Mouse (Mus musculus) kidney, embryonic 14.5 days (tissue): ENCODE measurements around the gene Tmem251. TPM values are rescaled to one million over a fixed set of nuclear protein-coding genes. Genes with fewer than 3 reads are reported as not detected.

Experiments used
- ATAC-seq: fragments of 200-750 bp; cut with Nextera tagmentation; 2 replicates; pipeline ENCODE4 v1.8.0; 2017; ENCODE audit warnings: moderate number of reproducible peaks, mild to moderate bottlenecking, moderate TSS enrichment, moderate library complexity; ENCODE audit not compliant: low FRiP score, low TSS enrichment
- H3K27ac ChIP-seq: fragments of 300-500 bp; sonication (generic); 2 replicates; pipeline ENCODE4 v1.5.1; 2014; ENCODE audit warnings: low read depth, mild to moderate bottlenecking, low read length, moderate library complexity, mixed read lengths
- H3K27me3 ChIP-seq: fragments of 300-500 bp; sonication (generic); 2 replicates; pipeline ENCODE4 v1.6.1; 2014; ENCODE audit warnings: mild to moderate bottlenecking, low read length; ENCODE audit not compliant: control insufficient read depth, insufficient read depth
- H3K36me3 ChIP-seq: fragments of 300-500 bp; sonication (generic); 2 replicates; pipeline ENCODE4 v1.6.1; 2014; ENCODE audit warnings: low read length, mixed read lengths; ENCODE audit not compliant: control insufficient read depth, insufficient read depth
- H3K4me1 ChIP-seq: fragments of 300-500 bp; sonication (generic); 2 replicates; pipeline ENCODE4 v1.6.1; 2014; ENCODE audit warnings: low read length, mixed read lengths; ENCODE audit not compliant: control insufficient read depth, insufficient read depth
- H3K4me2 ChIP-seq: fragments of 300-500 bp; sonication (generic); replicated peaks from 2 replicates; pipeline ENCODE4 v1.6.1; 2014; ENCODE audit warnings: low read depth, mild to moderate bottlenecking, low read length
- H3K4me3 ChIP-seq: fragments of 300-500 bp; sonication (generic); 2 replicates; pipeline ENCODE4 v1.5.1; 2014; ENCODE audit warnings: mild to moderate bottlenecking, low read length
- H3K9ac ChIP-seq: fragments of 300-500 bp; sonication (generic); 2 replicates; pipeline ENCODE4 v1.6.1; 2014; ENCODE audit warnings: low read depth, mild to moderate bottlenecking, low read length, moderate library complexity
- H3K9me3 ChIP-seq: fragments of 300-500 bp; sonication (generic); 2 replicates; pipeline ENCODE4 v1.6.1; 2016; ENCODE audit warnings: low read length; ENCODE audit not compliant: control insufficient read depth
- WGBS: fragments of 180-500 bp; shearing (Covaris S2); extraction: QIAGEN DNeasy Blood & Tissue Kit; methylation state at CpG from one replicate; pipeline ENCODE4 v1.1.7; 2014; 5-methylcytosine and 5-hydroxymethylcytosine counted together
- polyA plus RNA-seq: library from polyadenylated mRNA; unstranded; fragments of >200 nt; fragmentation: Nextera tagmentation; extraction: Ambion mirVana; gene quantifications from 2 replicates; pipeline ENCODE4 v1.2.1, GENCODE M21; 2014

Gene Tmem251
- polyA plus RNA-seq, 1 experiment from 2014 or later: 12.1 TPM

GRCm38 (mm10) chr12:102722966-102723365 is 20.6 kb upstream of the Tmem251 start:
- Histone ChIP-seq H3K36me3 (no peaks in the 10 kb centered on the region), H3K9ac (no peak overlapping the region), H3K9me3 (no peaks in the 10 kb centered on the region), H3K27me3 (no peaks in the 10 kb centered on the region), H3K4me1 (no peaks in the 10 kb centered on the region), H3K4me3 (no peak overlapping the region), H3K27ac (0 out of 2 replicates have a peak overlapping the region, but pooled peaks have one; percentile 24), H3K4me2 (no peak overlapping the region)
- ATAC-seq: no peak
- 50% methylated on average over 8 of the region's 8 CpGs for WGBS

- Histone ChIP-seq H3K27ac (no peak overlapping the region), H3K9ac (no peak overlapping the region), H3K4me3 (no peak overlapping the region), H3K36me3 (no peaks in the 10 kb centered on the region), H3K4me1 (no peaks in the 10 kb centered on the region), H3K9me3 (no peaks in the 10 kb centered on the region), H3K4me2 (no peak overlapping the region), H3K27me3 (no peaks in the 10 kb centered on the region)
- WGBS: 74% methylated on average over 6 of the region's 6 CpGs
- no peak for ATAC-seq
Measured at GRCm38 (mm10) chr12:102723861-102724260, 19.7 kb upstream of the Tmem251 start.

DNA sequence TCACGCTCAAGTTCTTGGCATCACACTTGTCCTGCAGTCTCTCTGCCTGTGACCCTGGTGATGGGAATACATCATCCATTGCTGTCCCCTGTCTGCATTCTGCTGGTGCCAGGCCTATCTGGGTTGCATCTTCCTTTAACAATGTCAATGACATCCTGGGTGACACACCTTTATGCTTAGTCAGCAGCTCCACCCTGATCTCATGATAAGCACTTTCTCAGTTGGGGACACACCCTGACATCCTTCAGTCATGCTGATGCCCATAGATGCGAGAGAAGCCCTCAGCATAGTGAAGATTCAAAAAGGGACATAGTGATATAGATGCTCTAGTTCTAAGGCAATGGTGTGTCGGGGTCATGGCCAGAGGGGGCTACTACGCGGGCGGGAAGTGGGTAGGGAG is 18.4 kb upstream of the Tmem251 start:
- H3K9me3 ChIP-seq: no peaks in the 10 kb centered on the region
- 95% methylated on average over 6 of the region's 6 CpGs for WGBS
- H3K9ac ChIP-seq: no peak overlapping the region
- H3K36me3 ChIP-seq: no peaks in the 10 kb centered on the region
- H3K4me3 ChIP-seq: no peak overlapping the region
- H3K4me1 ChIP-seq: peaks cover 4% of the 10 kb centered on the region; the same call in 1 of the 2 replicates
- H3K4me2 ChIP-seq: no peak overlapping the region
- H3K27me3 ChIP-seq: no peaks in the 10 kb centered on the region
- no peak for ATAC-seq
- no peak overlapping the region for H3K27ac ChIP-seq

DNA sequence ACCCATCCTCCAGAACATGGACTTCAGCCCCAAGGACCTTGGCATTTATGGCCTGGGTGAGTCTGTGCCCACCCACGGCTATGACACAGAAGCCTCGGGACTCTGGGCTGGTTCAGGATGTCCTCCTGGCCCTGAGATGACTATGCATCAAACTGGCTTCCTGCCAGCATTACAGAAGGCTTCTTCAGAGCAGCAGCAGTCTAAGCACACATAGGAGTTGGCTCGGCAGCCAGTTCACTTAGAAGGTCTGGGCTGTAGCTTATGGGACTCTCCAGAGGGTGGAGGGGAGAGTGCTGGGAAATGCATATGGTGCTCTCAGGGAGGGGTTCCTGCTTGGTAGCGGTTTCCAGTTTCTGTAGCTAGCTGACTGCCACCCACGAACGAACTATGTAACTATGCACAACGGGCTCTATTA is 17.8 kb upstream of the Tmem251 start:
- peaks cover 7% of the 10 kb centered on the region; the same call in 1 of the 2 replicates for H3K4me1 ChIP-seq
- H3K9me3 ChIP-seq: no peaks in the 10 kb centered on the region
- H3K27me3 ChIP-seq: no peaks in the 10 kb centered on the region
- H3K9ac ChIP-seq: no peak overlapping the region
- H3K4me2 ChIP-seq: no peak overlapping the region
- H3K4me3 ChIP-seq: no peak overlapping the region
- ATAC-seq: no peak
- no peaks in the 10 kb centered on the region for H3K36me3 ChIP-seq
- 77% methylated on average over 7 of the region's 7 CpGs for WGBS
- no peak overlapping the region for H3K27ac ChIP-seq

GRCm38 (mm10) chr12:102729855-102730797 is 13.4 kb upstream of the Tmem251 start:
- Histone ChIP-seq H3K4me1 (peaks cover 16% of the 10 kb centered on the region), H3K27ac (peak overlapping the region; percentile 82), H3K27me3 (no peaks in the 10 kb centered on the region), H3K36me3 (no peaks in the 10 kb centered on the region), H3K4me3 (peak overlapping the region; percentile 22; the same call in 1 of the 2 replicates), H3K9ac (0 out of 2 replicates have a peak overlapping the region, but pooled peaks have one; percentile 23), H3K9me3 (no peaks in the 10 kb centered on the region), H3K4me2 (peak overlapping the region; percentile 44)
- 31% methylated on average over 26 of the region's 26 CpGs for WGBS
- peak; percentile 98 for ATAC-seq

- 0 out of 2 replicates have a peak overlapping the region, but pooled peaks have one; percentile 23 for H3K9ac ChIP-seq
Measured at GRCm38 (mm10) chr12:102730798-102731619, 12.6 kb upstream of the Tmem251 start.

DNA sequence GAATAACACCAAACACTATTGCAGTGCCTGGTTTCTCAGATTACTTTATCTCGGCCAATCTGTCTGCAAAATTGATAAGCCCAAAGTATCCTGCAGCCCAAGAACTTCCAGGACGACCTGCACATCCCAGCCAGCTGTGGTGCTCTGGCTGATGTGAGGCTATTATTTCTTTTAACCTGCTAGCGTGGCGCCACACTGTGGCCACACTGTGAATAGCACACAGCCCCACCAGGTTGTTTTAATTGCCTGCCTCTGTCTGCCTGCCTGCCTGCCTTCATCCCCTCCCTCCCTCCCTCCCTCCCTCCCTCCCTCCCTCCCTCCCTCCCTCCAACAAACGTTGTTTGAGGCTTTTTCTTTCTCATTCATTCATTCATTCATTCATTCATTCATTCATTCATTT is 10.2 kb upstream of the Tmem251 start:
- H3K36me3 ChIP-seq: no peaks in the 10 kb centered on the region

More at GRCm38 (mm10) chr12:102730798-102731619, 12.6 kb upstream of the Tmem251 start:
- Histone ChIP-seq H3K27me3 (no peaks in the 10 kb centered on the region), H3K27ac (peak overlapping the region; percentile 82), H3K4me2 (peak overlapping the region; percentile 44), H3K4me1 (peaks cover 16% of the 10 kb centered on the region), H3K4me3 (no peak overlapping the region), H3K36me3 (no peaks in the 10 kb centered on the region), H3K9me3 (no peaks in the 10 kb centered on the region)
- 15% methylated on average over 16 of the region's 16 CpGs for WGBS
- peak; percentile 44 for ATAC-seq

GRCm38 (mm10) chr12:102739096-102739495 is 4.5 kb upstream of the Tmem251 start:
- Histone ChIP-seq H3K27me3 (no peaks in the 10 kb centered on the region), H3K36me3 (no peaks in the 10 kb centered on the region), H3K4me1 (no peaks in the 10 kb centered on the region; the same call in 1 of the 2 replicates)

More for the DNA sequence above, 10.2 kb upstream of the Tmem251 start:
- H3K4me3 ChIP-seq: no peak overlapping the region
- H3K27ac ChIP-seq: no peak overlapping the region
- 14% methylated on average over 4 of the region's 5 CpGs for WGBS
- no peak overlapping the region for H3K9ac ChIP-seq
- H3K27me3 ChIP-seq: no peaks in the 10 kb centered on the region
- H3K9me3 ChIP-seq: no peaks in the 10 kb centered on the region
- no peak for ATAC-seq
- H3K4me1 ChIP-seq: peaks cover 16% of the 10 kb centered on the region
- H3K4me2 ChIP-seq: no peak overlapping the region

More at GRCm38 (mm10) chr12:102739096-102739495, 4.5 kb upstream of the Tmem251 start:
- ATAC-seq: no peak
- Histone ChIP-seq H3K4me2 (no peak overlapping the region), H3K4me3 (no peak overlapping the region), H3K27ac (no peak overlapping the region), H3K9ac (no peak overlapping the region), H3K9me3 (no peaks in the 10 kb centered on the region)
- 85% methylated on average over 5 of the region's 5 CpGs for WGBS
